Mouse (Mus musculus): Measurements from ENCODE around the gene A3galt2.

Gene A3galt2

GRCm38 (mm10) chr4:128728431-128728851, 26.7 kb upstream of the A3galt2 start:
- DNase-seq = no peak

- no peak for DNase-seq
Observed at GRCm38 (mm10) chr4:128729033-128729708, 26.0 kb upstream of the A3galt2 start.

GRCm38 (mm10) chr4:128729709-128730037, 25.5 kb upstream of the A3galt2 start:
- no peak for DNase-seq

- no peak for DNase-seq
Observed at GRCm38 (mm10) chr4:128730271-128730670, 24.9 kb upstream of the A3galt2 start.

- DNase-seq = no peak
Observed at GRCm38 (mm10) chr4:128732794-128733193, 22.4 kb upstream of the A3galt2 start.

GRCm38 (mm10) chr4:128733496-128733895, 21.7 kb upstream of the A3galt2 start:
- peak; percentile 27 to 42 for DNase-seq

- DNase-seq = peak in 1 of 2 experiments; percentile 32
Observed at GRCm38 (mm10) chr4:128734217-128734616, 20.9 kb upstream of the A3galt2 start.

- DNase-seq = peak; percentile 53 to 75
Observed at GRCm38 (mm10) chr4:128734721-128735671, 20.2 kb upstream of the A3galt2 start.

GRCm38 (mm10) chr4:128737137-128737589, 18.0 kb upstream of the A3galt2 start:
- DNase-seq = no peak

- no peak for DNase-seq
Observed at GRCm38 (mm10) chr4:128737825-128738610, 17.1 kb upstream of the A3galt2 start.

- DNase-seq = no peak
Observed at GRCm38 (mm10) chr4:128740878-128741277, 14.3 kb upstream of the A3galt2 start.

GRCm38 (mm10) chr4:128741906-128742305, 13.3 kb upstream of the A3galt2 start:
- no peak for DNase-seq

- DNase-seq = no peak
Observed at GRCm38 (mm10) chr4:128742379-128742970, 12.7 kb upstream of the A3galt2 start.

- no peak for DNase-seq
Observed at GRCm38 (mm10) chr4:128743031-128743626, 12.0 kb upstream of the A3galt2 start.

GRCm38 (mm10) chr4:128745160-128745559, 10.0 kb upstream of the A3galt2 start:
- no peak for DNase-seq

- DNase-seq = no peak
Observed at GRCm38 (mm10) chr4:128747614-128748270, 7.4 kb upstream of the A3galt2 start.

GRCm38 (mm10) chr4:128748309-128748708, 6.9 kb upstream of the A3galt2 start:
- DNase-seq = no peak

GRCm38 (mm10) chr4:128751006-128751405, 4.2 kb upstream of the A3galt2 start:
- DNase-seq = no peak

- DNase-seq = no peak
Observed at GRCm38 (mm10) chr4:128752031-128752757, 3.0 kb upstream of the A3galt2 start.

- no peak for DNase-seq
Observed at GRCm38 (mm10) chr4:128753571-128753970, 1.6 kb upstream of the A3galt2 start.

- DNase-seq = no peak
Observed at GRCm38 (mm10) chr4:128755900-128756299, 736 bp downstream of the A3galt2 start.

Data from spleen, adult 18-20 months (tissue).